Mouse (Mus musculus): Measurements from ENCODE around the gene Fmn2. TPM values are rescaled to one million over a fixed set of nuclear protein-coding genes. Genes with fewer than 3 reads are reported as not detected.

Fmn2 gene
- 1.2 and 2.6 TPM in 2 replicates for polyA plus RNA-seq (2016; fragmentation: Nextera tagmentation; extraction: Ambion mirVana)

DNA sequence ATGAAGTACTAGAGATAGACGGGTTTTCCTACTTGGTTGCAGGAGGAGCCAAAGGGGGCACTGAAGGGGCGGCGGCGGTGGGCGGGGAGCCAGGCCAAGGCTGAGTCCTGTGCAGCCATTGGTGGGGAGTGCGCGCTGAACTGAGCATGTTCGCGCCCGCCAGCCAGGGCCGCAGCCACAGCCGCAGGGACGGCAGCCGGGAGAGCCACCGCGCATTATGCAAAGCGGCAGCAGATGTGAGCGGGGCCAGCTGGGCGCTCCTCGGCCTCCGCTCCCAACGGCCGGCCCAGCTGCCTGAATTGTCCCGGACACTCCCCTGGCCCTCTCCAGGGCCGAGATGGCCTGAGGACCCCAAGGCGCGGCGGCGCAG lies at the start of gene Fmn2:
TSS of gene Fmn2 (plus strand) at position 165 of the 370 bp plus-strand sequence.
- Histone ChIP-seq H3K9ac (replicated peaks) (peak within 1 kb of the TSS; percentile 70), H3K36me3 (no peaks in the 10 kb centered on the region), H3K4me1 (replicated peaks) (peaks cover 15% of the 10 kb centered on the region), H3K27me3 (peaks cover 22% of the 10 kb centered on the region), H3K4me2 (peak within 1 kb of the TSS; percentile 98), H3K9me3 (no peaks in the 10 kb centered on the region), H3K4me3 (replicated peaks) (peak within 1 kb of the TSS; percentile 67), H3K27ac (0 out of 2 replicates have a peak within 1 kb of the TSS, but pooled peaks have one; percentile 35)
- ATAC-seq (ENCODE audit: insufficient number of reproducible peaks, insufficient read depth, low FRiP score, low TSS enrichment, low read depth) = peak; percentile 97
- WGBS = under 1% methylated on average over 29 of the region's 29 CpGs

- H3K36me3 ChIP-seq = no peaks in the 10 kb centered on the region
- no peaks in the 10 kb centered on the region for H3K9me3 ChIP-seq
- H3K4me2 ChIP-seq = no peak overlapping the region
- ATAC-seq (ENCODE audit: insufficient number of reproducible peaks, insufficient read depth, low FRiP score, low TSS enrichment, low read depth) = no peak
- H3K9ac ChIP-seq (replicated peaks) = no peak overlapping the region
- H3K27ac ChIP-seq = no peak overlapping the region
- no peaks in the 10 kb centered on the region for H3K27me3 ChIP-seq
- 87% methylated on average over 2 of the region's 2 CpGs for whole genome bisulfite sequencing
- H3K4me1 ChIP-seq (replicated peaks) = no peaks in the 10 kb centered on the region
- no peak overlapping the region for H3K4me3 ChIP-seq (replicated peaks)
These were observed 46.5 kb upstream of the Fmn2 start for GRCm38 (mm10) chr1:174455100-174455499.

GRCm38 (mm10) chr1:174465385-174465784 lies 36.2 kb upstream of the Fmn2 start:
- ATAC-seq (ENCODE audit: insufficient number of reproducible peaks, insufficient read depth, low FRiP score, low TSS enrichment, low read depth) = no peak
- H3K27me3 ChIP-seq = no peaks in the 10 kb centered on the region
- H3K4me2 ChIP-seq = no peak overlapping the region
- H3K9ac ChIP-seq (replicated peaks) = no peak overlapping the region
- no peaks in the 10 kb centered on the region for H3K9me3 ChIP-seq
- no peak overlapping the region for H3K4me3 ChIP-seq (replicated peaks)
- no peaks in the 10 kb centered on the region for H3K36me3 ChIP-seq
- WGBS = 86% methylated on average over 3 of the region's 3 CpGs
- no peak overlapping the region for H3K27ac ChIP-seq
- no peaks in the 10 kb centered on the region for H3K4me1 ChIP-seq (replicated peaks)

- Histone ChIP-seq H3K4me3 (replicated peaks) (no peak overlapping the region), H3K27me3 (no peaks in the 10 kb centered on the region), H3K27ac (no peak overlapping the region), H3K36me3 (no peaks in the 10 kb centered on the region), H3K9ac (replicated peaks) (no peak overlapping the region), H3K4me2 (no peak overlapping the region), H3K9me3 (no peaks in the 10 kb centered on the region), H3K4me1 (replicated peaks) (no peaks in the 10 kb centered on the region)
- no peak for ATAC-seq (ENCODE audit: insufficient number of reproducible peaks, insufficient read depth, low FRiP score, low TSS enrichment, low read depth)
- 33% methylated on average over 2 of the region's 2 CpGs for WGBS
These were observed 35.4 kb upstream of the Fmn2 start for GRCm38 (mm10) chr1:174466240-174466639.

- H3K4me2 ChIP-seq = no peak overlapping the region
- no peak for ATAC-seq (ENCODE audit: insufficient number of reproducible peaks, insufficient read depth, low FRiP score, low TSS enrichment, low read depth)
- H3K27ac ChIP-seq = no peak overlapping the region
- H3K4me3 ChIP-seq (replicated peaks) = no peak overlapping the region
- WGBS = 11% methylated on average over 6 of the region's 6 CpGs
- H3K4me1 ChIP-seq (replicated peaks) = no peaks in the 10 kb centered on the region
- H3K9me3 ChIP-seq = no peaks in the 10 kb centered on the region
- H3K9ac ChIP-seq (replicated peaks) = no peak overlapping the region
- H3K36me3 ChIP-seq = no peaks in the 10 kb centered on the region
- H3K27me3 ChIP-seq = no peaks in the 10 kb centered on the region
These were observed 31.9 kb upstream of the Fmn2 start for GRCm38 (mm10) chr1:174469736-174470135.

- ATAC-seq (ENCODE audit: insufficient number of reproducible peaks, insufficient read depth, low FRiP score, low TSS enrichment, low read depth) = no peak
- Histone ChIP-seq H3K9me3 (no peaks in the 10 kb centered on the region), H3K4me3 (replicated peaks) (no peak overlapping the region), H3K4me1 (replicated peaks) (no peaks in the 10 kb centered on the region), H3K27me3 (no peaks in the 10 kb centered on the region), H3K36me3 (no peaks in the 10 kb centered on the region), H3K4me2 (no peak overlapping the region), H3K9ac (replicated peaks) (no peak overlapping the region), H3K27ac (no peak overlapping the region)
- 93% methylated on average over 6 of the region's 6 CpGs for WGBS
These were observed 19.1 kb upstream of the Fmn2 start for GRCm38 (mm10) chr1:174482567-174482966.

DNA sequence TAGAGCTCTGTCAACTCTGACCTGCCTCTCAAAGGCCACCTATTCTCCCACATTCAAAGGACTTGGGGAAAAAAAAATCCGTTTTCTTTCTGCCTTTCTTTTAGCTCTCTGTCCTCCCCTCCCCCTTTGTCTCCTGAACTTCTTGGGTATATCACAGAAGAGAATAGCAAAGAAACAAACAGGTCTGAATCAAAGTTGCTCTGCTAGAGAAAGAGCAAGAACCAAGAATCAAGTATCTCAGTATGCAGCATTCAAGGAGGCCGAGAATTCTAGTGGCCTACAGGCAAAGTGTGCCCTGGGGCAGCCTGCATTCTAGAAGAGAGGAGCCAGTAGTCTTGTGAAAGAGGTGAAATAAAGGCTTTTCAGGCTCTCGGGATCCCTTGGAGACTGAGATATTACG lies 1.6 kb upstream of the Fmn2 start:
- H3K27ac ChIP-seq = no peak overlapping the region
- ATAC-seq (ENCODE audit: insufficient number of reproducible peaks, insufficient read depth, low FRiP score, low TSS enrichment, low read depth) = no peak
- peaks cover 15% of the 10 kb centered on the region for H3K4me1 ChIP-seq (replicated peaks)
- no peak overlapping the region for H3K9ac ChIP-seq (replicated peaks)
- 64% methylated on average over 4 of the region's 4 CpGs for WGBS
- no peaks in the 10 kb centered on the region for H3K36me3 ChIP-seq
- H3K27me3 ChIP-seq = peaks cover 22% of the 10 kb centered on the region
- H3K9me3 ChIP-seq = no peaks in the 10 kb centered on the region
- H3K4me2 ChIP-seq = no peak overlapping the region
- H3K4me3 ChIP-seq (replicated peaks) = no peak overlapping the region

- H3K27me3 ChIP-seq = peaks cover 22% of the 10 kb centered on the region
- peaks cover 15% of the 10 kb centered on the region for H3K4me1 ChIP-seq (replicated peaks)
- no peak for ATAC-seq (ENCODE audit: insufficient number of reproducible peaks, insufficient read depth, low FRiP score, low TSS enrichment, low read depth)
- H3K27ac ChIP-seq = no peak overlapping the region
- H3K4me2 ChIP-seq = peak overlapping the region; percentile 98
- no peaks in the 10 kb centered on the region for H3K36me3 ChIP-seq
- WGBS = 54% methylated on average over 1 of the region's 1 CpGs
- H3K9me3 ChIP-seq = no peaks in the 10 kb centered on the region
- no peak overlapping the region for H3K4me3 ChIP-seq (replicated peaks)
- no peak overlapping the region for H3K9ac ChIP-seq (replicated peaks)
These were observed 614 bp upstream of the Fmn2 start for GRCm38 (mm10) chr1:174501011-174501410.

DNA sequence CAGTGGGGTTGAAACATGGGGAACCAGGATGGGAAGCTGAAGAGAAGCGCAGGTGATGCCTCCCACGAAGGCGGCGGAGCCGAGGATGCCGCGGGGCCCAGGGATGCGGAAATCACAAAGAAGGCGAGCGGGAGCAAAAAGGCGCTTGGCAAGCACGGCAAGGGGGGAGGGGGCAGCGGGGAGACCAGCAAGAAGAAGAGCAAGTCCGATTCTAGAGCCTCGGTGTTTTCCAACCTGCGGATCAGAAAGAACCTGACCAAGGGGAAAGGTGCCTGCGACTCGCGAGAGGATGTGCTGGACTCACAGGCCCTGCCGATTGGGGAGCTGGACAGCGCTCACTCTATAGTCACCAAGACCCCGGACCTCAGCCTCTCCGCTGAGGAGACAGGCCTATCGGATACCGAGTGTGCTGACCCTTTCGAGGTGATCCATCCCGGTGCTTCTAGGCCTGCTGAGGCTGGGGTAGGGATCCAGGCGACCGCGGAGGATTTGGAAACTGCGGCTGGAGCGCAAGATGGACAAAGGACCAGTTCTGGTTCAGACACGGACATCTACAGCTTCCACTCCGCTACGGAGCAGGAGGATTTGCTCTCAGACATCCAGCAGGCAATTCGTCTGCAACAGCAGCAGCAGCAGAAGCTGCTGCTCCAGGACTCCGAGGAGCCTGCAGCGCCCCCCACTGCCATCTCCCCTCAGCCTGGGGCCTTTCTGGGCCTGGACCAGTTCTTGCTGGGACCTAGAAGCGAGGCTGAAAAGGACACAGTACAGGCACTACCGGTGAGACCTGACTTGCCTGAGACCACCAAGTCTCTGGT lies 613 bp downstream of the Fmn2 start:
- H3K9me3 ChIP-seq = no peaks in the 10 kb centered on the region
- under 1% methylated on average over 40 of the region's 40 CpGs for WGBS
- peaks cover 22% of the 10 kb centered on the region for H3K27me3 ChIP-seq
- H3K4me1 ChIP-seq (replicated peaks) = peaks cover 15% of the 10 kb centered on the region
- H3K36me3 ChIP-seq = no peaks in the 10 kb centered on the region
- peak overlapping the region; percentile 67 for H3K4me3 ChIP-seq (replicated peaks)
- ATAC-seq (ENCODE audit: insufficient number of reproducible peaks, insufficient read depth, low FRiP score, low TSS enrichment, low read depth) = peak; percentile 64
- H3K4me2 ChIP-seq = peak overlapping the region; percentile 98
- 0 out of 2 replicates have a peak overlapping the region, but pooled peaks have one; percentile 35 for H3K27ac ChIP-seq
- H3K9ac ChIP-seq (replicated peaks) = peak overlapping the region; percentile 70

DNA sequence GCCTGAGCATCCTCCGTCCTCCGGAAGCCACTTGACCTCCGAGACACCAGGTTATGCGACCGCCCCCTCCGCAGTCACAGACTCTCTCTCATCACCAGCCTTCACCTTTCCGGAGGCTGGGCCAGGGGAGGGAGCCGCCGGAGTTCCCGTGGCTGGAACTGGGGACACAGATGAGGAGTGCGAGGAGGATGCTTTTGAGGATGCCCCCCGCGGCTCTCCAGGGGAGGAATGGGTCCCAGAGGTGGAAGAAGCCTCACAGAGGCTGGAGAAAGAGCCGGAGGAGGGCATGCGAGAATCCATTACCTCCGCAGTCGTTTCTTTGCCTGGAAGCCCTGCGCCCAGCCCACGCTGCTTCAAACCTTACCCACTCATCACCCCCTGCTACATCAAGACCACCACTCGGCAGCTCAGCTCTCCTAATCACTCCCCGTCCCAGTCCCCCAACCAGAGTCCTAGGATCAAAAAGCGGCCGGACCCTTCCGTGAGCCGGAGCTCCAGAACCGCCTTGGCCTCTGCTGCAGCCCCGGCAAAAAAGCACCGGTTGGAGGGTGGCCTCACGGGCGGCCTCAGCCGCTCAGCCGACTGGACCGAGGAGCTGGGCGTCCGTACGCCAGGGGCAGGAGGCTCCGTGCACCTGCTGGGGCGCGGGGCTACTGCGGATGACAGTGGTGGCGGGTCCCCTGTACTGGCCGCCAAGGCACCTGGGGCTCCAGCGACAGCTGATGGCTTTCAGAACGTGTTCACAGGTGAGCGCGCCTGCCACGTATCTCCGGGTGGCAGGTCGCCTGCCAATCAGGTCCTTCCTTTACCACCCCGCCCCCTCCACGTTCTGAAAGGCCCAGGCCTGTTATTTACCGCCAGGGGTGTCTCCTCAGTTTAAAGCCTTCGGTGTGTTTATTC lies 1.5 kb downstream of the Fmn2 start:
- H3K27me3 ChIP-seq = peaks cover 22% of the 10 kb centered on the region
- H3K4me2 ChIP-seq = peak overlapping the region; percentile 98
- no peak overlapping the region for H3K27ac ChIP-seq
- peak overlapping the region; percentile 67 for H3K4me3 ChIP-seq (replicated peaks)
- H3K9ac ChIP-seq (replicated peaks) = peak overlapping the region; percentile 70
- H3K36me3 ChIP-seq = no peaks in the 10 kb centered on the region
- peaks cover 15% of the 10 kb centered on the region for H3K4me1 ChIP-seq (replicated peaks)
- 0 out of 2 replicates have a peak, but pooled peaks have one; percentile 12 for ATAC-seq (ENCODE audit: insufficient number of reproducible peaks, insufficient read depth, low FRiP score, low TSS enrichment, low read depth)
- H3K9me3 ChIP-seq = no peaks in the 10 kb centered on the region
- WGBS = under 1% methylated on average over 53 of the region's 53 CpGs

DNA sequence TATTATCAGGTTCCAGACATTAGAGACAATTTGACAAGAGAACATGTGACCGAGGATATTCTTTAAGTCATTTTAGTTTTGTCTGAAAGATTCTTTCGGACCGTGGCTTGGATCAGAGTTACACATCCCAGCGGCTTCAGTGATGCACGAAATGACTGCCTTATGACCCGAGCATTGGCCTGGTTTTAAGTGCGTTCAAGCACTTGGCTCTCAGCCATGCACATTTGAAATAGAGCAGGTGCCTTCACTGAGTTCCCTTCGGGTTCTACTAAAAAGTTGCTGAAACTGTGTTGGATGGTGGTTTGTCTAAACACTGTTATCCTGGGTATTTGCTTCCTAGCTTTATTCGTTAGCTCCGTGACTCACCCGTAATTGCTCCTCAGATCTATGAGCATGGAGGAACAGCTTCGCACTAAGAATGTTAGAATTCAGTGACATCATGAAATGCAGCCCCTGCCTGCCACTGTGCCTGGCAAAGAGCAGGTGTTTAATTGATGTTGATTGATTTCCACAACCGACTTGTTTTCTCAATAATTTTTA lies 7.0 kb downstream of the Fmn2 start:
- H3K9ac ChIP-seq (replicated peaks) = no peak overlapping the region
- no peak overlapping the region for H3K4me2 ChIP-seq
- ATAC-seq (ENCODE audit: insufficient number of reproducible peaks, insufficient read depth, low FRiP score, low TSS enrichment, low read depth) = no peak
- H3K4me3 ChIP-seq (replicated peaks) = no peak overlapping the region
- H3K9me3 ChIP-seq = no peaks in the 10 kb centered on the region
- peaks cover 7% of the 10 kb centered on the region; the same call in 1 of the 2 replicates for H3K27me3 ChIP-seq
- WGBS = 78% methylated on average over 13 of the region's 13 CpGs
- H3K36me3 ChIP-seq = no peaks in the 10 kb centered on the region
- H3K4me1 ChIP-seq (replicated peaks) = peaks cover 4% of the 10 kb centered on the region; the same call in 1 of the 2 replicates
- no peak overlapping the region for H3K27ac ChIP-seq
